Mouse (Mus musculus) macrophage (primary cell): ENCODE data around the gene Lrrn2. TPM values are rescaled to one million over a fixed set of nuclear protein-coding genes. Genes with fewer than 3 reads are reported as not detected.

Experiments used
- H3K27ac ChIP-seq: fragments of 350-480 bp; formaldehyde crosslinking; 2 replicates; pipeline ENCODE4 v1.9.0; 2021
- H3K36me3 ChIP-seq: fragments of 350-480 bp; formaldehyde crosslinking; 2 replicates; pipeline ENCODE4 v1.9.0; 2021; ENCODE audit errors: inconsistent target
- H3K4me3 ChIP-seq: fragments of 350-480 bp; formaldehyde crosslinking; 2 replicates; pipeline ENCODE4 v1.9.0; 2021; ENCODE audit errors: inconsistent target
- H3K79me2 ChIP-seq: fragments of 350-480 bp; formaldehyde crosslinking; 2 replicates; pipeline ENCODE4 v1.9.0; 2021; ENCODE audit errors: inconsistent target
- WGBS: methylation state at CpG from one replicate; pipeline ENCODE4 v1.1.7; 2026; ENCODE audit warnings: inconsistent platforms; ENCODE audit not compliant: missing documents; 5-methylcytosine and 5-hydroxymethylcytosine counted together
- polyA plus RNA-seq: library from polyadenylated mRNA; stranded (reverse); fragments of 250-400 nt; gene quantifications from 3 replicates; pipeline ENCODE4 v1.2.4, GENCODE M21; 2018; ENCODE audit warnings: inconsistent platforms
- total RNA-seq, 78 experiments: library from RNA; depleted of rRNA; stranded (reverse); fragments of 250-400 nt; gene quantifications; 1 replicate in 9 of 78; 2 replicates in 24 of 78; 3 replicates in 43 of 78; 4 replicates in 2 of 78; pipeline ENCODE4 v1.2.4; 2018; ENCODE audit warnings: inconsistent platforms in 56 of 78

Gene Lrrn2
- total RNA-seq (2018; cell fraction: chromatin; rRNA removed), result not detected
- total RNA-seq (2018; cell fraction: cytosol; rRNA removed), result not detected
- total RNA-seq (2018; cell fraction: nucleus; rRNA removed), result not detected
- polyA plus RNA-seq, result not detected in 3 replicates

DNA sequence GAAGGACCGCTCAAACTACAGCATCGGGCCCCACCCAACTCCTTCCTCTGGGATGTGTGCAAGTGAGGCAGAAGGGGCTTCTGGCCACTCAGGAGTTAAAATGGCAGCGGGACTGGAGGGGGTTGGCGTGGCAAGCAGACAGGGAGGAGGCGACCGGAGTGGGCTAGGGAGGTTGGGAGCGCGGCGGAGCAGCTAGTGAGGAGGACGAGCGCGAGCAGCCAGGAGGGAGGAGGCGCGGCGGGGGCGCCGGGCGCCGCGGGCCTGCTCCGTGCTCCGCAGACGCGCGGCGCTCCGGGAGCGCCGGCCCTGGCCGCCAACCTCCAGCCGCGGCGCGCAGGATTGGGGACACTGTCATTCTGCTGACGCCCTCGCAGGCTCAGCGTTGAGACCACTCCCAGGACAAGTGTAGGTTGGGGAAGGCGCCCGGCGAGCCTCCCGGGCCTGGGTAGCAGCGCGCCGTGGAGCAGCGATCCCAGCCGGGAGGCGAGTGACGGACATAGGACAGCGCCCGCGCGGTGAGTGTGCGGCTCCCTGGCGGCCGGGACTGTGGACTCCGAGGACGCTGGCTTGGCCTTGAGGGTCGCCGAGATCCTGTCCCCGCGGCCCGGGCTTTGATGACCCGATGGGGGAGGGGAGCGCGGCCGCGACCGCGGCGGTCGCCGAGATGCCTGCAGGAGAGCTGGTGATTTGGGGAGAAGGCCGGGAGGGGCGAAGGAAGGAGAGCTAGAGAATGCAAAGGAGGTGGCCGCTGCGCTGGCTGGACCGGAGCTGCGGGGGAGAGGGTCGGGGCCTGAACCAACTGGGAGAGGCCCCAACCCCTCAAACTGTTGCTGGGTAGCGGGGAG, at the start of gene Lrrn2:
TSS of gene Lrrn2 (plus strand) at position 113 of the 845 bp plus-strand sequence.
- no peaks in the 10 kb centered on the region for H3K79me2 ChIP-seq
- 1% methylated on average over 80 of the region's 80 CpGs for WGBS
- no peaks in the 10 kb centered on the region for H3K36me3 ChIP-seq
- no peak within 1 kb of the TSS for H3K27ac ChIP-seq
- no peak within 1 kb of the TSS for H3K4me3 ChIP-seq

DNA sequence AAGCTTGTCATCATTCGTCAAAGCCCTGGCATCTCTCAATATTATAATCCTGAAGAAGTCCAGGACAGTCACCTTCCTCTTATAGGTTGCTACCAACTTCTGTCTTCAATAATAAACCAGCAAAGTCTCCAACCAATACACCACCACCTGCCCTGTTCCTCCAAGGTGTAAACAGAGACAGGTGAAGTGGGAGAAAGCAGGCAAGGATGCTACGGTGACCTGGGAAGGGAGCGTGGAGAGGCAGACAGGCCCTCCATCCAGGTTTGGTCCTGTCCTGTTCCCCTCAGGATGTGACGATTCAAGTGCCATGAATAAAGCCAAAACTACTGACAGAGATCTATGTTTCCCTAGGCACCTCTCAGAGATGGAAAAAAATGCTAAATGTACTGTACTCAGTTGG, 48.1 kb upstream of the Lrrn2 start:
- H3K36me3 ChIP-seq, result no peaks in the 10 kb centered on the region
- H3K79me2 ChIP-seq, result no peaks in the 10 kb centered on the region
- H3K4me3 ChIP-seq, result no peak overlapping the region
- no peak overlapping the region for H3K27ac ChIP-seq
- 88% methylated on average over 4 of the region's 4 CpGs for WGBS

DNA sequence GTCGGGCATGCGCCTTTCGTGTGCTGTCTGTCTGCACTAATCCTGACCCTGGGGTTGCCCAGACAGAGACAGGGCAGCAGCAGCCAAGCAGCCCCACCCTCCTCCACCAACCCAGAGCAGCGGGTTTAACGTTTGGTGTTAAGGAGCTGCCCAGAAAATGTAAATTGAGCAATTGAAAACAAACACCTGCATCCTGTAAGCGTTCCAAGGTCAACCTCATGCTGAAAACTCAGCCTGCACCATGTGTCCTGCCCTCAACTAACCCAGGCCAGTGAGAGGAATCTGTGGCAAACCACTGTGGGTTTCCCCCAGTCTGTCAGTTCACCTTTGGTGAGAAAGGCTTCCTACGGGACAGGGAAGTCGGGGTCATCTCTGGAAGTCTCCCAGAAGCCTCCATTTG, 46.0 kb upstream of the Lrrn2 start:
- no peaks in the 10 kb centered on the region for H3K36me3 ChIP-seq
- 23% methylated on average over 8 of the region's 8 CpGs for WGBS
- H3K27ac ChIP-seq, result no peak overlapping the region
- H3K79me2 ChIP-seq, result no peaks in the 10 kb centered on the region
- no peak overlapping the region for H3K4me3 ChIP-seq

DNA sequence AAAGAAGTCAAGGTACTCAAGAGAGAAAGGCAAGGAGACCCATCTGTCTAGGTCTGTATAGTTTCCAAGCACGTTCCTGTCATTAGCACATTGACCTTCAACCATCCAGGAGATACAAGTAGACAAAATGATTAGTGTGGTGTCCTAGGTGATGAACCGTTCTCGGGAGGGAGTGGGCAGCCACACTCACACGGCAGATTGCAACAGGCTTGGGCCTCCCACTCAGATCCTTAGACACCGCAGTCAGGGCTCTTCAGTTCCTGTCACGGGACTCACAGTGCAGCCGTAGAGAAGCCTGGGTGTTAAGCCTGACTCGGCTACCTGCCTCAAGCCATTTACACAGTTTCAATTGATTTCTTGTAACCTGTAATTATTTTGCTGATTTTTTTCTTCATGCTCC, 43.2 kb upstream of the Lrrn2 start:
- no peak overlapping the region for H3K4me3 ChIP-seq
- no peaks in the 10 kb centered on the region for H3K79me2 ChIP-seq
- 43% methylated on average over 8 of the region's 8 CpGs for WGBS
- no peak overlapping the region for H3K27ac ChIP-seq
- no peaks in the 10 kb centered on the region for H3K36me3 ChIP-seq

DNA sequence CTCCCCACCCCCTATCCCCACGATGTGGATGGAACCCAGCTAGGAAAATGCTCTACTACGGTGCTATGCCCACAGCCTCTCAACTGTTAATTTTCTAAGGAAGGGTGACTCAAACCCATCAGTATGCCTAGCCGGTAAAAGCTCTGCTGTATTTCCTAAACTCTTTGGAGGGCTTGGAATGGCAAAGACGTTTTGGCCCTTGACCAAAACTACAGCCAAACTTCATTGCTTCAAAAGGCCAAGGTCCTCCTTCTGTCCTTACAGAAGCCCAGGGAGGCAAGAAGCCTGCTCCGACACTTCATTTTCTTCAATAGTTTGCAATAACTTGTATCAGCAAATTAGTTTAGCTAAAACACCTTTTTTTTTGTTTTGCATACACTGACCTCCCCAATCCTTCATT, 42.4 kb upstream of the Lrrn2 start:
- no peaks in the 10 kb centered on the region for H3K79me2 ChIP-seq
- H3K4me3 ChIP-seq, result no peak overlapping the region
- H3K27ac ChIP-seq, result no peak overlapping the region
- 72% methylated on average over 5 of the region's 5 CpGs for WGBS
- H3K36me3 ChIP-seq, result no peaks in the 10 kb centered on the region

DNA sequence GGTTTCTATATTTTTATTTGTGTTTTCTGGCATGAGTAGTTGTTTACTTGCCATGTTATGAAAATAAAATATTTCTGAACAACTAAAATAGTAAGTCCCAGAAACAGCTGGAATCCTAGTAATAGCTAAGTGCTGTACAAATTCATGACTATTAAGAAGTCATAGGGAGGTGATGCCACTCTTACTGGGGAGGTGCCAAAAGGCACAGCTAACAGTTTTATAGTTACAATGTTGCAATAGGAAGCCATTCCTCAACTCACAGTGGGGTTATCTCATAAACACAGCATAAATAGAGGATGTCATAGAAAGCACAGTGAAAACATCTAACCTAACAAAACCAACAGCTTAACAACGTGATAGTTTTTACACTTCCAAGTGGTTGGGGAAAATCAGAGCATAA, 41.7 kb upstream of the Lrrn2 start:
- H3K27ac ChIP-seq, result no peak overlapping the region
- H3K36me3 ChIP-seq, result no peaks in the 10 kb centered on the region
- no peak overlapping the region for H3K4me3 ChIP-seq
- H3K79me2 ChIP-seq, result no peaks in the 10 kb centered on the region
- WGBS, result 33% methylated on average over 1 of the region's 1 CpGs

DNA sequence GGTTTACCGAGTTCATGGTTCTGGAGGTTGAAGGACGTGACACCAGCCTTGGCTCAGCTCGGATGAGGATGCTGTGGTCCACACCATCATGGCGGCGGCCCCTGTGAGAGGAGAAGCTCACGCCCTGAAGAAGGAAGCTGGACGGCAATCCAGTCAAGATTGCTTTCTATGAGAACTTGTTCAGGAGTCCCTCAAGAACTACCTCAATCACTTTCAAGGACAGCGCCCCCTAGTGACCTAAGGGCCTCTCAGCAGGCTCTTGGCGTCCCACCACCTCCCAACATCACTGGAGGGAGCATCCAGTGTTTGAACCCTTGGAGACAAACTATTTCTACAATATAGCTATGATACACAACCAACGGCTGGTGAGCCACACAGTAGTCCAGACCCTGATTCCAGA, 36.5 kb upstream of the Lrrn2 start:
- H3K27ac ChIP-seq, result no peak overlapping the region
- no peaks in the 10 kb centered on the region for H3K36me3 ChIP-seq
- WGBS, result 79% methylated on average over 10 of the region's 10 CpGs
- H3K79me2 ChIP-seq, result no peaks in the 10 kb centered on the region
- no peak overlapping the region for H3K4me3 ChIP-seq

DNA sequence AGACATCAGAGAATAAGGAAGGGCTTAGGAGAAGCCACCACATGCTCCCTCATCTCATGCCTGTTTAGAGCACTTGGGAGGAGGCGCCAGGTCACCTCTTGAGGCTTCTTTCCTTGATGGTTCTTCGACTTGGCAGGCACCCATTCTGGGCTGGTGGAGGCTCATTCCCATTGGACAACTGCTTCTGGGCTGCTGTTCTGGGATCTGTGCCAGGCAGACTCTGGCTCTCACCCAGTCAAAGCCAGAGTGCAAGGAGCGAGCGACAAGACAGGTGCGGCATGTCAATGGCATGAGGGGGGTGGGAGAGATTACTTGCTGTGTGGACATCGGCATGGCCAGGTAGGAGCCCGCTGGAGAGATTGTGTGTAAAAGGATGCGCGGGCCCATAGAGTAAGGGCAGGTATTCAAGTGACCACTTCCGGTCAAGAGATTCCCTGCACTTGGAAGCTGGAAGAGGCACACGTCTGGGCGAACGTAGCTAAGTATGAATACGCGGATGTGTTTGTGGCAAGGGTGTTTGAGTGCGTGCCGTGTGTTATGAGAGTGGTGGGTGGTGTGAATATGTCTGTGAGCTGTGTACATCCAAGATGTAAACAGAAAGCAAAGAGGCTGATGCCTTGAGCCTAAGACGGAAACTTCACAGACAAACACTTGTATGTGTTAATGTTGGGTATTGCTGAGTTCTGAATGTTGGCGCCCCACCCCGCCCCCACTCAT, 35.8 kb upstream of the Lrrn2 start:
- H3K4me3 ChIP-seq, result no peak overlapping the region
- H3K79me2 ChIP-seq, result no peaks in the 10 kb centered on the region
- WGBS, result 97% methylated on average over 20 of the region's 20 CpGs
- no peaks in the 10 kb centered on the region for H3K36me3 ChIP-seq
- H3K27ac ChIP-seq, result no peak overlapping the region

DNA sequence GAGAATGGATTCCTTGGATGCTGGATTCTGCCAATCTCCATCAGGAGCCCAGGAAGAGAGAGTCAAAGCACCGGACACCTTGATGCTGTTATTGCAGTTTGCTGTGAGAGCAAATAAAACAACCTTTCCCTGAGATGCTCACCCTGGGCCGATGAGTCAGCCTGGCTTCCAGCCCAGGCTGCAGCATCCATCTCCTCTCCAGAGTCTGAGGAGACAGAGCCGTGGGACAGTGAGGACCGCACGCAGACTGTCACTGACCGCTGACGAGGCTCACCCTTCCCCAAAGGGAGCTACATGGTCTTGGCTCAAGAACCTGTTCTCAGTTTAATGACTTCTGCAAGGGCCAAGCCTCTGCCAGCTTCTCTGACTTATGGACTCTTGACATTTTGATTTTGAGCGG, 34.3 kb upstream of the Lrrn2 start:
- WGBS, result 93% methylated on average over 8 of the region's 8 CpGs
- no peaks in the 10 kb centered on the region for H3K36me3 ChIP-seq
- no peaks in the 10 kb centered on the region for H3K79me2 ChIP-seq
- no peak overlapping the region for H3K4me3 ChIP-seq
- H3K27ac ChIP-seq, result no peak overlapping the region

DNA sequence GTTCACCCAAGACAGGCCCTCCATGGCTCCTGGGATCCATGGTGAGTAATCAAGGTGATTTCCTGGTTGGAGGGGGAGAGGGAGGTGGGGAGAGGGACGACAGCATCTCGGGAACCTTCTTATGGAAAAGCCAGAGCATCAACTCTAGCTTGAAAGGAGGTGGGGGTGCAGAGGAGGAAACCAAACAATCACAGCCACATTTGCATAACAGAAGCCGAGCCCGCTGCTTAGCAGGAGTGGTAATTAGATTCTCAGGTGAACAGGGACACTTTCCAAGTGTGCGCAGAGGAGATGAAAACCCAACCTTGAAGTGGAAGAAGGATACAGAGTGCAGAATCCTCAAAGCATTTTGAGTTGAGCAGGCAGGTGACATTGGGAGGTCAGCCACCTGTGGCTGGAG, 29.3 kb upstream of the Lrrn2 start:
- Histone ChIP-seq H3K79me2 (no peaks in the 10 kb centered on the region), H3K36me3 (no peaks in the 10 kb centered on the region), H3K27ac (no peak overlapping the region), H3K4me3 (no peak overlapping the region)
- WGBS, result 65% methylated on average over 5 of the region's 5 CpGs

DNA sequence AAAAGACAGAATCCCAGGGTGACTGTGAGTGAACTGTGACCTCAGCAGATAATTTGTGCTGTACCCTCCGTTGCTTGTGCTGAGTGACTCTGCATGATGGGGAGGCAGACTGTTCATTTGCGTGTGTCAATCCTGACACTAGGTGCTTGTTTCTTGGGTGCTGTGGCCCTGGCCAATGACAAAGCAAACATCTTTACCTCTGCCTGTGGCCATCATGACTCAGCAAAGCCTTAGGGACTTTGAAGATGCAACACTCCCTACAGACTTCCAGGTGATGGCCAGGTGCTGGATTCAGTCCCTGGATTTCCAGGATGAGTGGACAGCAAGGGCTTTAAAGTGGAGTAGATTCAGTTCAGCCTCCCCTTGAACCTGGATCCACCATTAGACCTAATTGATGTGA, 28.8 kb upstream of the Lrrn2 start:
- WGBS, result 68% methylated on average over 2 of the region's 2 CpGs
- H3K79me2 ChIP-seq, result no peaks in the 10 kb centered on the region
- H3K36me3 ChIP-seq, result no peaks in the 10 kb centered on the region
- no peak overlapping the region for H3K27ac ChIP-seq
- no peak overlapping the region for H3K4me3 ChIP-seq

DNA sequence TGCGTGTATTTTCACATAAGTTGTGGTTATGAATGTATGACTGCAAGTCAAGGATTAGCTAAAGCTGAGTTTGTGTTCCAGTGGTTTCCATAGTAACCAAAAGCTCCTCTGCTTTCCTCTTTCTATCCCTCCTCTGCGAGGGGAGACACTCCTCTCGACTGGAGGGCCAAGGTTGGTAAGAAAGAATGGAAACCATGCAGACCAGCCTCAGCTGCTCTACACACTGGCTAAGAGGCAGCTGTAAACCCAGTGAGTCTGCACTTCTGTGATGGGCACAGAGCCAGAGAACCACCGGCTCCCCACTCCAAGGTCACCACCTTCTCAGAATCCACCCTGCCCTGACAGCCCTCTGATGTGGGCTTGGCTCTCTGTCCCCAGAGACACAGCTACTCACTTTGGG, 28.3 kb upstream of the Lrrn2 start:
- no peaks in the 10 kb centered on the region for H3K36me3 ChIP-seq
- H3K79me2 ChIP-seq, result no peaks in the 10 kb centered on the region
- H3K27ac ChIP-seq, result no peak overlapping the region
- 27% methylated on average over 4 of the region's 4 CpGs for WGBS
- H3K4me3 ChIP-seq, result no peak overlapping the region

DNA sequence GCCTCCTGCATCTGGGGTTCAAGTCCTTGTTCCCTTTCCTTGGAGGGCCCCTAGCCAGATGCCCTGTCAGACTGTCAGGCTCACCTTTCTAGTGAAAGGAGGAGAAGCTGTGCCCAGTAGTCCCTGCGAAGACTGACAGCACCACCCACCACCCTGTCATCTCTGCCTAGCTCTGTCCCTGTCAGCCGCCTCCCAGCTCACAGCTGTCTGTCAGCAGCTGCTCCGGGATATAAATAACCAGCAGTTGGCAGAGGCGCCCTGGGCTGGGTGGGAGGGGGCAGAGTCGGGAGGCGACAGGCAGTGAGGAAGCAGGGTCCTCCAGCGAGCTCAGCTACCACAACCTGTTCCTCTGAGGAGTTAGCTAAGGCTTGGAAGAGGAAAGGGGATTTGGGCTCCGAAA, 26.8 kb upstream of the Lrrn2 start:
- Histone ChIP-seq H3K4me3 (no peak overlapping the region), H3K79me2 (no peaks in the 10 kb centered on the region), H3K36me3 (no peaks in the 10 kb centered on the region), H3K27ac (no peak overlapping the region)
- WGBS, result 13% methylated on average over 8 of the region's 8 CpGs

DNA sequence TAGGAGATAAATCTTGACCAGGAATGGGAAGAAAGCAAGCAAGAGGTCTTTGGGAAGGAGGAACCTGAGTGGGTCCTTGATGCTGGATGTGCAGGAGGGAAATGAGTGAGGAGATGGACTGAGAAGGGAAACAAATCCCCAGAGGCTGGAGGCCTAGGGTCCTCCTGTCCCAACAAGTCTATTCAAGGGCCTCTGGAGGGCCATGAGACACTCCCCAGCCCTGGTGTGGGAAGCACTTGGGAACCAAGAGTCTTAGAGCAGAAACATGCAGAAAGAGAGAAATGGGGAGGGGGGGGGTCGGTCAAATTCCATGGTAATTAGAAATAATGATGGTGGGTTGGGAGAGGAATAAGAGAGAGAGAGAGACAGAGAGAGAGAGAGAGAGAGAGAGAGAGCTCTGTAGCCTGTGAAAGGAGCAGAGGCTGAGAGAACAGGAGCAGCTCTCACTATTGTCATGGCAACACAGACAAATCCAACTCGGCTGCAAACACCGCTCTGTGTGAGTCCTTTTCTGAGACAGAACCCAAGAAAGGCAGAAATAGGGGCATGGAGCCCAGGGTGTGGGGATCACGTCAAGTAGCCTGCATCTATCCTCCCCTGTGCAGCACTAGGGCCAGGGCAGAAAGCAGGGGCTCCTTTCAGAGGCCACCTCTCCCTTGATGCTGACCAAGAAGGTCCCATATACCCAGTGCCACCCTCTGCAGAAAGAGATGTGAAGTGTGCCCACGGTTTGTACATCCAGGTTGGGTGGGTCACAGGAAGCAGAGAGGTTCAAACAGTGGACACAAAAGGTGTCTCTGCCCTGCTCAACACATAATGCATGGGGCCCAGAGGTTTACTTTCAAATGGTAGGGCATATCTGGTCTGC, 21.3 kb upstream of the Lrrn2 start:
- Histone ChIP-seq H3K79me2 (no peaks in the 10 kb centered on the region), H3K4me3 (no peak overlapping the region), H3K36me3 (no peaks in the 10 kb centered on the region), H3K27ac (no peak overlapping the region)
- 88% methylated on average over 4 of the region's 5 CpGs for WGBS
